Mouse (Mus musculus) ZHBTc4 (cell line): ENCODE results near the gene Rpl18.

Source experiments
- DNase-seq: peaks from one replicate; pipeline ENCODE4 v3.0.0-alpha.2; 2011; ENCODE audit warnings: low read depth, low spot score

Gene Rpl18

GRCm38 (mm10) chr7:45715090-45715708, at the start of gene Rpl18:
TSS of gene Rpl18 (plus strand) at chr7:45715457.
- DNase-seq = peak; percentile 99

GRCm38 (mm10) chr7:45666161-45666560, 49.1 kb upstream of the Rpl18 start, which contains the start of gene Fut2:
TSS of gene Fut2 (minus strand) at chr7:45666394.
- DNase-seq = no peak

GRCm38 (mm10) chr7:45667761-45668160, 47.5 kb upstream of the Rpl18 start:
- no peak for DNase-seq

- peak; percentile 80 for DNase-seq
Measured at GRCm38 (mm10) chr7:45668921-45669320, 46.3 kb upstream of the Rpl18 start.

GRCm38 (mm10) chr7:45677627-45678295, 37.5 kb upstream of the Rpl18 start:
- no peak for DNase-seq

- DNase-seq = no peak
Measured at GRCm38 (mm10) chr7:45678513-45678912, 36.7 kb upstream of the Rpl18 start.

GRCm38 (mm10) chr7:45679966-45680621, 35.2 kb upstream of the Rpl18 start:
- DNase-seq = no peak

GRCm38 (mm10) chr7:45681046-45681736, 34.1 kb upstream of the Rpl18 start:
- no peak for DNase-seq

GRCm38 (mm10) chr7:45682144-45683126, 32.8 kb upstream of the Rpl18 start:
- peak; percentile 94 for DNase-seq

GRCm38 (mm10) chr7:45683396-45684050, 31.7 kb upstream of the Rpl18 start, which contains the start of gene Ntn5:
TSS of gene Ntn5 (plus strand) at chr7:45684022.
- DNase-seq = no peak

GRCm38 (mm10) chr7:45685811-45686210, 29.4 kb upstream of the Rpl18 start:
- DNase-seq = no peak

GRCm38 (mm10) chr7:45686841-45687240, 28.4 kb upstream of the Rpl18 start:
- DNase-seq = no peak

GRCm38 (mm10) chr7:45689099-45689498, 26.2 kb upstream of the Rpl18 start:
- DNase-seq = no peak

- DNase-seq = no peak
Measured at GRCm38 (mm10) chr7:45689800-45690199, 25.5 kb upstream of the Rpl18 start.

- DNase-seq = no peak
Measured at GRCm38 (mm10) chr7:45692364-45692763, 22.9 kb upstream of the Rpl18 start.

GRCm38 (mm10) chr7:45693921-45694591, 21.2 kb upstream of the Rpl18 start, which contains the start of gene Sec1:
TSS of gene Sec1 (minus strand) at chr7:45694402.
- DNase-seq = peak; percentile 77

- no peak for DNase-seq
Measured at GRCm38 (mm10) chr7:45695098-45695497, 20.2 kb upstream of the Rpl18 start.

- no peak for DNase-seq
Measured at GRCm38 (mm10) chr7:45697894-45698293, 17.4 kb upstream of the Rpl18 start.

- DNase-seq = no peak
Measured at GRCm38 (mm10) chr7:45699523-45700141, 15.6 kb upstream of the Rpl18 start, which contains the start of gene Car11. TSS of gene Car11 (plus strand) at chr7:45699843.
